Mouse (Mus musculus) kidney, postnatal 0 days (tissue): ENCODE data around the gene Sar1a. TPM values are rescaled to one million over a fixed set of nuclear protein-coding genes. Genes with fewer than 3 reads are reported as not detected.

Source experiments
- ATAC-seq: fragments of 200-750 bp; cut with Nextera tagmentation; replicated peaks from 2 replicates; pipeline ENCODE4 v1.8.0; 2017; ENCODE audit warnings: low read depth, moderate number of reproducible peaks, moderate TSS enrichment, moderate library complexity; ENCODE audit not compliant: low FRiP score
- DNase-seq: peaks from one replicate; pipeline ENCODE4 v3.0.0-alpha.2; 2016; ENCODE audit warnings: low spot score
- H3K27ac ChIP-seq: fragments of 300-500 bp; sonication (generic); 2 replicates; pipeline ENCODE4 v1.5.1; 2014; ENCODE audit warnings: mild to moderate bottlenecking
- H3K27me3 ChIP-seq: fragments of 300-500 bp; sonication (generic); 2 replicates; pipeline ENCODE4 v1.6.1; 2014; ENCODE audit warnings: low read length, mixed read lengths; ENCODE audit not compliant: insufficient read depth
- H3K36me3 ChIP-seq: fragments of 300-500 bp; sonication (generic); 2 replicates; pipeline ENCODE4 v1.6.1; 2014; ENCODE audit warnings: low read length, mixed read lengths; ENCODE audit not compliant: insufficient read depth
- H3K4me1 ChIP-seq: fragments of 300-500 bp; sonication (generic); replicated peaks from 2 replicates; pipeline ENCODE4 v1.6.1; 2014; ENCODE audit warnings: antibody characterized with exemption, low read length, mixed read lengths; ENCODE audit not compliant: insufficient read depth
- H3K4me2 ChIP-seq: fragments of 300-500 bp; sonication (generic); 2 replicates; pipeline ENCODE4 v1.6.1; 2014; ENCODE audit warnings: mild to moderate bottlenecking, low read length, moderate library complexity, mixed read lengths
- H3K4me3 ChIP-seq: fragments of 300-500 bp; sonication (generic); replicated peaks from 2 replicates; pipeline ENCODE4 v1.5.1; 2014; ENCODE audit warnings: low read depth, low read length
- H3K9ac ChIP-seq: fragments of 300-500 bp; sonication (generic); 2 replicates; pipeline ENCODE4 v1.6.1; 2014; ENCODE audit warnings: low read depth, low read length
- H3K9me3 ChIP-seq: fragments of 300-500 bp; sonication (generic); replicated peaks from 2 replicates; pipeline ENCODE4 v1.6.1; 2016; ENCODE audit warnings: low read length, inconsistent platforms, mixed read lengths
- CTCF ChIP-seq: IDR thresholded peaks from 2 replicates; pipeline ENCODE4 v1.5.1; 2016; ENCODE audit warnings: antibody characterized with exemption, low read depth, mild to moderate bottlenecking, moderate library complexity
- WGBS: fragments of 180-500 bp; shearing (Covaris S2); extraction: QIAGEN DNeasy Blood & Tissue Kit; methylation state at CpG from one replicate; pipeline ENCODE4 v1.1.7; 2014; 5-methylcytosine and 5-hydroxymethylcytosine counted together
- polyA plus RNA-seq: library from polyadenylated mRNA; unstranded; fragments of >200 nt; fragmentation: Nextera tagmentation; extraction: Ambion mirVana; gene quantifications from 2 replicates; pipeline ENCODE4 v1.2.1, GENCODE M21; 2015

Sar1a gene
- polyA plus RNA-seq, 1 experiment from 2014 or later, result 184 TPM

GRCm38 (mm10) chr10:61696560-61696823 is 16.4 kb downstream of the Sar1a start:
- Histone ChIP-seq H3K36me3 (peaks cover 24% of the 10 kb centered on the region; the same call in 1 of the 2 replicates), H3K9me3 (no peaks in the 10 kb centered on the region), H3K4me1 (peaks cover 12% of the 10 kb centered on the region), H3K4me2 (peak overlapping the region; percentile 100), H3K9ac (peak overlapping the region; percentile 84), H3K27ac (peak overlapping the region; percentile 67), H3K4me3 (peak overlapping the region; percentile 96), H3K27me3 (no peaks in the 10 kb centered on the region)
- WGBS, result 7% methylated on average over 16 of the region's 19 CpGs
- DNase-seq (no peak), ATAC-seq (no peak)
- no peak for TF ChIP-seq CTCF

GRCm38 (mm10) chr10:61697028-61697427 is 16.9 kb downstream of the Sar1a start:
- TF ChIP-seq CTCF, result no peak
- ATAC-seq (peak; percentile 74), DNase-seq (no peak)
- Histone ChIP-seq H3K4me3 (no peak overlapping the region), H3K27me3 (no peaks in the 10 kb centered on the region), H3K9me3 (no peaks in the 10 kb centered on the region), H3K4me2 (peak overlapping the region; percentile 100), H3K4me1 (peaks cover 12% of the 10 kb centered on the region), H3K27ac (peak overlapping the region; percentile 57; the same call in 1 of the 2 replicates), H3K9ac (peak overlapping the region; percentile 84), H3K36me3 (peaks cover 24% of the 10 kb centered on the region; the same call in 1 of the 2 replicates)
- WGBS, result 78% methylated on average over 2 of the region's 2 CpGs

GRCm38 (mm10) chr10:61704663-61705062 is 24.6 kb downstream of the Sar1a start:
- WGBS, result 80% methylated on average over 4 of the region's 4 CpGs
- no peak for TF ChIP-seq CTCF
- Histone ChIP-seq H3K27ac (no peak overlapping the region), H3K9me3 (no peaks in the 10 kb centered on the region), H3K4me1 (no peaks in the 10 kb centered on the region), H3K4me2 (no peak overlapping the region), H3K27me3 (no peaks in the 10 kb centered on the region), H3K36me3 (peaks cover 23% of the 10 kb centered on the region; the same call in 1 of the 2 replicates), H3K4me3 (no peak overlapping the region), H3K9ac (no peak overlapping the region)
- ATAC-seq (no peak), DNase-seq (no peak)

- H3K4me1 ChIP-seq, result no peaks in the 10 kb centered on the region
- peaks cover 19% of the 10 kb centered on the region; the same call in 1 of the 2 replicates for H3K36me3 ChIP-seq
- no peak for TF ChIP-seq CTCF
- peak overlapping the region; percentile 47; the same call in 1 of the 2 replicates for H3K27ac ChIP-seq
- H3K4me2 ChIP-seq, result no peak overlapping the region
- H3K4me3 ChIP-seq, result no peak overlapping the region
- H3K27me3 ChIP-seq, result no peaks in the 10 kb centered on the region
- no peaks in the 10 kb centered on the region for H3K9me3 ChIP-seq
- H3K9ac ChIP-seq, result no peak overlapping the region
- ATAC-seq, result peak; percentile 89
- 63% methylated on average over 6 of the region's 6 CpGs for WGBS
- DNase-seq, result no peak
Observed at GRCm38 (mm10) chr10:61706412-61707375, 26.6 kb downstream of the Sar1a start.

GRCm38 (mm10) chr10:61713601-61714000 is 33.5 kb downstream of the Sar1a start:
- H3K4me2 ChIP-seq, result no peak overlapping the region
- 0 out of 2 replicates have a peak, but pooled peaks cover 3% of the 10 kb centered on the region for H3K4me1 ChIP-seq
- H3K9ac ChIP-seq, result no peak overlapping the region
- H3K9me3 ChIP-seq, result no peaks in the 10 kb centered on the region
- TF ChIP-seq CTCF, result no peak
- 72% methylated on average over 3 of the region's 3 CpGs for WGBS
- H3K27ac ChIP-seq, result no peak overlapping the region
- no peaks in the 10 kb centered on the region for H3K27me3 ChIP-seq
- DNase-seq (no peak), ATAC-seq (no peak)
- H3K4me3 ChIP-seq, result no peak overlapping the region
- H3K36me3 ChIP-seq, result no peaks in the 10 kb centered on the region

GRCm38 (mm10) chr10:61714146-61714545 is 34.0 kb downstream of the Sar1a start:
- no peak for DNase-seq
- TF ChIP-seq CTCF, result no peak
- Histone ChIP-seq H3K27ac (no peak overlapping the region), H3K4me3 (no peak overlapping the region), H3K36me3 (no peaks in the 10 kb centered on the region), H3K4me1 (0 out of 2 replicates have a peak, but pooled peaks cover 3% of the 10 kb centered on the region), H3K9me3 (no peaks in the 10 kb centered on the region), H3K9ac (no peak overlapping the region), H3K27me3 (no peaks in the 10 kb centered on the region), H3K4me2 (no peak overlapping the region)
- WGBS, result 93% methylated on average over 4 of the region's 4 CpGs
- no peak for ATAC-seq
